Mouse (Mus musculus) bone marrow macrophage, adult 2 months (primary cell): ENCODE results near the gene Supt6.

ENCODE experiments used
- CTCF ChIP-seq: IDR thresholded peaks from 2 replicates; pipeline ENCODE4 v1.5.1; 2012; ENCODE audit warnings: low read depth, mild to moderate bottlenecking, low read length, moderate library complexity
- POLR2A ChIP-seq: IDR thresholded peaks from 2 replicates; pipeline ENCODE4 v1.6.1; 2012; ENCODE audit warnings: mild to moderate bottlenecking, low read depth, low read length, borderline replicate concordance

DNA sequence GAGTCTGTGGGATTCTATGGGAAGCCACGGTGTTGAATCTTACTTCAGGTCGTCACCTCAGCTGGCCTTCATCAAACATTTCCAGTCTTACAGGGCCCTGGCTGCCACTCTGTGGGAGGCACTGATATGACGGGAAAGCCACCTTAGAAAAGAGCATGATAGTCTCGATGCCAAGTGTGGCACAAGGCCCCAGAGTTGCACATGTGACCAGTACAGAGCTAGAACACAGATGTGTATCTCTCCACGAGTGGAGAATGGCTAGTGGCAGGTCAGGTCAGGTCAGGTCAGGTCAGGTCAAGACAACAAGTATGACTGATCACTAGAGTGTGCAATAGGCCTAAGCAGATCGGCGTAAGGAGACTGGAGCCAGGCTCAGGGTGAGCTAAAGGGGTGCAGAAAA is 35.2 kb downstream of the Supt6 start:
- no peak for TF ChIP-seq CTCF
- no peak for TF ChIP-seq POLR2A
